Mouse (Mus musculus): ENCODE data around the gene Mrgprh.

Mrgprh gene

DNA sequence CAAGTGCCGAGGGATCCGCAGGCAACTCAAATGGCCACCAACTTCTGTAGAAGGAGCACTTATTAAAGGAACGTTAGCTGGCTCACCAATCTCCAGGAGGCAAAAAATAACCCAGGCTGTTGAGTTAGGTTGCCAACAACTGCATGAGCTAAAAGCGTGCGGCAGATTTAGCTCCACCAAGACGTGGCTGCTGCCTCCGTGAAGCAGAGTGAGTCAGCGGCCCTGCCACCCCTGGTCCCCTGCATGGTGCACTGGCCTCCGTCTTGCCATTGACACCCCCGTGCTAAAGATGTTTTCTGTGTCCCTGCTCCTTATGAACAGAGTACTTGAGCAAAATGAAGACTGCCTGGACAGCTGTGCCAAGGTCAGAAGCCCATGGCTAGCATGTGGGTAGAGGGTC lies 9.0 kb upstream of the Mrgprh start:
- in situ Hi-C loops (cut with MboI, MseI): no loop called here

DNA sequence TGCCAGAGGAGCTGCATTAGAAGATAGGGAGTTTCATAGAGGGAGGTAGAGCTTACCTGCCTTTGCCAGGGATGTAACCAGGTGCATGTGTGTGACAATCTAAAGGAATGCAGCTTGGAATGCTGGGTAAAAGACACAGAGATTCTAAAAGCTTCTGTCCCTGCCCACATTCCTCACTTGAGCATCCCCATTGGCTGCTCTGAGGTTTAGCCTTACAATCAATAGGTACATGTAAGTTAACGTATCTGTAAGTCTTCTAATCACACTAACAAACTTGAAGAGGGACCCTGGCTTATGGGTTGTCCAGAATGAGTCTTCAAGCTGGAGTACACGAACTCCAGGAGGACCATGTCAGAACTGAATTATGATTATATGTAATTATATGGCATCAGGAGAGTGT lies 7.8 kb upstream of the Mrgprh start, which contains the start of gene Mas1:
Mas1 (minus strand) TSS at position 101 of the 400 bp plus-strand sequence.
- in situ Hi-C loops (cut with MboI, MseI): no loop called here

- in situ Hi-C loops (cut with MboI, MseI): no loop called here
Measured at GRCm38 (mm10) chr17:12868640-12869039, 7.2 kb upstream of the Mrgprh start.

DNA sequence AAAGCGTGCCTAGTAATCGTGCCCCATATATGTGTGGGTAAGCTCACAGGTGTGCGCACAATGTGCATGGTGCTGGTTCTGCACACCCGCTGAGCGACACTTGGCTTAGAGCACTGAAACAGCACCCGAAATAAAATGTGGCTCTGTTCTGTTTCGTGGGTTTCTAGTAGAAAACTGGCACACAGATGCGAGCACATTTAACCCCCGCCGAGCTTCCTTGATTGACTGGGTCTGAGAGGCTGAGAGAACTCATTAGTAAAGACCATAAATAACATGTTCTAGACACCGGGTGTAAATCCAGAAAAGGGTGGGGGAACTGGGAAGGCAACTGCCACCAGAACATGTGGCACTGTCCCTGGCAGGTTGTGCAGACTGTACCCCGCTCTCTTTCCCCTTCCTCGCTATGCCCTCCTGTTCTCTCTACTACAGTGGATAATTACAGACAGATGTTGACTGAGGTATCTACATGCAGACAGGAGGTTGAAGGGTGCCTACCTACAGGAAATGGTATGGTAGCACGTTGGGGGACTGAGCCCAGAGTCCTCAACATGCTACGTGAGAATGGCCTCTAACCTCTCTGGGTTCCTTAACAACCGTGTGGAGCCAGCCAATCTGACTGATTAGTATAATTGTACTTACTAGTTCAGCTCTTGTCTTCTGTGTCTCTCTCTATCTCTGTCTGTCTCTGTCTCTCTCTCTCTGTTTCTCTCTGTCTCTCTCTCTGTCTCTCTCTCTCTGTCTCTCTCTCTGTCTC lies 3.4 kb upstream of the Mrgprh start:
- in situ Hi-C loops (cut with MboI, MseI): no loop called here

GRCm38 (mm10) chr17:12880178-12880577 lies 4.3 kb downstream of the Mrgprh start:
- in situ Hi-C loops (cut with MboI, MseI): loop anchor here (10.0 to 25.0 kb wide), 3 partner anchors 282 to 1895 kb away; no protein-coding TSS in a partner anchor

GRCm38 (mm10) chr17:12881216-12881615 lies 5.4 kb downstream of the Mrgprh start:
- in situ Hi-C loops (cut with MboI, MseI): loop anchor here (10.0 to 25.0 kb wide), 3 partner anchors 281 to 1894 kb away; no protein-coding TSS in a partner anchor

DNA sequence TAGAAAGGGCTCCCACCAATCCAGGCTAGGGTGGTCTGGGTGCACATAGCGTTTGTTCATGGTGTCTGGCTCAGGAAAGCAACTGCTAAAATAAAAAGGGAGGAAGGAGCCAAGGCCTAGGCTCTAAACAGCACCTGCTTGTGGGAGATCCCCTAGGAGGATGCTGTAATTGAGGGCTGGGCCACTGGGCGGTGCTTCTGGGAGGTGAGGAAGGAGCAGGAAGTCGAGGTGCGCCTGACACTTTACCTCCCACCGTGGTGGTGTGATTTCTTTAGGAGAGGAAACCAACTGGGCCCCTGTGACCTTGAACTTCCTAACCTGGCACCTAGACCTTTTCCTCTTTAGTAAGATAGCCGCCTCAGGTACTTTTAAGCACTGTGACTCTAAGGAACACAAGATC lies 10.8 kb downstream of the Mrgprh start:
- in situ Hi-C loops (cut with MboI, MseI): loop anchor here (10.0 to 25.0 kb wide), 3 partner anchors 276 to 1888 kb away; no protein-coding TSS in a partner anchor

- in situ Hi-C loops (cut with MboI, MseI): loop anchor here (10.0 to 25.0 kb wide), 3 partner anchors 275 to 1888 kb away; no protein-coding TSS in a partner anchor
Measured at GRCm38 (mm10) chr17:12887021-12887775, 11.4 kb downstream of the Mrgprh start.

GRCm38 (mm10) chr17:12891054-12891453 lies 15.2 kb downstream of the Mrgprh start:
- in situ Hi-C loops (cut with MboI, MseI): loop anchor here (25.0 kb wide), 2 partner anchors 271 to 796 kb away; no protein-coding TSS in a partner anchor

DNA sequence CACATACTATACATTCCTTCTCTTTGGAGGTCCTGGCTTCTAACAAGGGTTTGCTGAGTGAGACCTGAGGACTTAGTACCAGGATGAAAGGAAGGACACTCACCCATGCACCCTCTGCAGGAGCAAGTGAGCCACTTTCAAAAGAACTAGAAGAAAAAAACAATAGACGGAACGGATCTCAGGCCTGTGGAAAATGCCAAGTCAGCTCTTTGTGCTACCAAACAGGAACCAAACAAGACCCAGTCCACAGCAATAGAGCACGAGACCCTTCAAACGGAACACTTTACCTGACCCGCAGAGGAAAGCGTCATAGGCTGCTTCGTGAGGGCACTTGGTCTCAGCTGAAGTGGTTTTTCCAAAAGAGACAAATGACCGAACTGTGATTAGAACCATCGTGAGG lies 16.2 kb downstream of the Mrgprh start:
- in situ Hi-C loops (cut with MboI, MseI): loop anchor here (25.0 kb wide), 2 partner anchors 270 to 795 kb away; no protein-coding TSS in a partner anchor

DNA sequence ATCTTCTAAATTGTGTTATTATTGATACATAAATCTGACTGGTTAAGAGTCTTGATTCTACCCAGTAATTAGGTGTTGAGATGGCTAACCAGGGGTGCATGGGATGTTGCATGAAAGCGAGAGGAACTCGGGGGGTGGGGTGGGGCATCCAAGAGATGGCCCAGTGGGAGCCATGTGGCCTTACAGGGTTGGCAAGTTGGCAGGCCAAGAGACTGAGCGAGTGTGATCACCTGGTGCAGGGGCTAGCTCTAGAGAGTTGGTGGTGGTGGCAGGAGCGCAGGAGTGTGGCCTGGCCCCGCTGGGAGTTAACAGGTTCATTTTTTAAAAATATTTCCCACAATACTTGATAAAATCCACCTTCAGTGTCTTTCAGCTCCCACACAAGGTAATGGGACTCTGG lies 21.8 kb downstream of the Mrgprh start:
- in situ Hi-C loops (cut with MboI, MseI): loop anchor here (25.0 kb wide), 2 partner anchors 265 to 790 kb away; no protein-coding TSS in a partner anchor

DNA sequence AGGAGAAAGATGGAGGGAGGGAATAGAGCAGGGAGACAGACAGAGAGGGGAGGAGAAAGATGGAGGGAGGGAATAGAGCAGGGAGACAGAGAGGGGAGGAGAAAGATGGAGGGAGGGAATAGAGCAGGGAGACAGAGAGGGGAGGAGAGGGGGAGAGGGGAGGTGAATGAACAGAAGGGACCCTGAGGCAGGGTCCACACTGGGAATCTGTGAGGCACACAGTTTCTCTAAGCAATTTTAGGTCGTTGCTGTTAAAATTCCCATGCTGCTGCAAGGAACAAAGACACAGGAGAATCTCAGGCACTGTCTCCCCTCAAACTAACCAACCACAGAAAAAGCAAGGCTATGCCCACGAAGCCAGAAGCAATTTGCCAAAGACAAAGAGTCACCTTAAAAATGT lies 22.8 kb downstream of the Mrgprh start:
- in situ Hi-C loops (cut with MboI, MseI): loop anchor here (25.0 kb wide), 2 partner anchors 264 to 789 kb away; no protein-coding TSS in a partner anchor

DNA sequence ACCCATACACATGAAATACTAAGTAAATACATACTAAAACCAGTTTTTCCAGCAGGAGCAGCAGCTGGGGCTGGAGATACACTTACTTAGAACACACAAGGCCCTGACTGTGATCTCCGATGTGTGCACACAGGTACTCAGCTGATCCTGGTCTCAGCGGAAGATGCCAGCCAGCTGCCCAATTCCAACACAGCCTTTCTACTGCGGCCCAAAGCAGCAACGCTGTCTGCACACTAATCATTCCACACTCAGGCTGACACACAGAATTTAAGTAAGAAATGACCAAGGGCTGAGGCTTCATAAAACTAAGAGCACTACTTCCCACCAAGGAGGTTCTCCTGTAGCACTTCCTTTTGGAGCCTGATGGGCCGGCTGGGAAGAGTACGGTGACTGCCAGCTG lies 26.5 kb downstream of the Mrgprh start:
- in situ Hi-C loops (cut with MboI, MseI): no loop called here

- in situ Hi-C loops (cut with MboI, MseI): no loop called here
Measured at GRCm38 (mm10) chr17:12903372-12904333, 27.8 kb downstream of the Mrgprh start.

GRCm38 (mm10) chr17:12904349-12904748 lies 28.5 kb downstream of the Mrgprh start:
- in situ Hi-C loops (cut with MboI, MseI): no loop called here

DNA sequence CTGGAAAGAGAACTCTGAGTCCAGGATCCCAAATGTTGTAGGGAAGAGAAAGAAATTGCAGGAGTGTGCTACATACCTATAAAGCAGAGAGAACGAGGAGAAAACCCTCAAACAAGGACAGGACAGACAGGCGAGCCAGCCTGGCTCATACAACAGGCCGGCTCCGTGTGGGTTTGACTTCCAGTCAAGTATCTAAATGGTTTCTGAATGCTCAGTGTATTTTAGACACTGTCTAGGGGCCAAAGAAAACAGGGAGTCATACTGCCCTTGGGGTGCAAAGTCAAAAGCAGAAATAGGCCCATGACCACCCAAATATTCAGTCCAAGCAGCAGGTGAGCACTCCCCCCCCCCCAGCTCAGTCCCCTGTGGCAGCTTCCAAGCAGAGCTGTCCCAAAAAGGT lies 30.0 kb downstream of the Mrgprh start:
- in situ Hi-C loops (cut with MboI, MseI): no loop called here

GRCm38 (mm10) chr17:12906436-12906835 lies 30.6 kb downstream of the Mrgprh start:
- in situ Hi-C loops (cut with MboI, MseI): no loop called here

DNA sequence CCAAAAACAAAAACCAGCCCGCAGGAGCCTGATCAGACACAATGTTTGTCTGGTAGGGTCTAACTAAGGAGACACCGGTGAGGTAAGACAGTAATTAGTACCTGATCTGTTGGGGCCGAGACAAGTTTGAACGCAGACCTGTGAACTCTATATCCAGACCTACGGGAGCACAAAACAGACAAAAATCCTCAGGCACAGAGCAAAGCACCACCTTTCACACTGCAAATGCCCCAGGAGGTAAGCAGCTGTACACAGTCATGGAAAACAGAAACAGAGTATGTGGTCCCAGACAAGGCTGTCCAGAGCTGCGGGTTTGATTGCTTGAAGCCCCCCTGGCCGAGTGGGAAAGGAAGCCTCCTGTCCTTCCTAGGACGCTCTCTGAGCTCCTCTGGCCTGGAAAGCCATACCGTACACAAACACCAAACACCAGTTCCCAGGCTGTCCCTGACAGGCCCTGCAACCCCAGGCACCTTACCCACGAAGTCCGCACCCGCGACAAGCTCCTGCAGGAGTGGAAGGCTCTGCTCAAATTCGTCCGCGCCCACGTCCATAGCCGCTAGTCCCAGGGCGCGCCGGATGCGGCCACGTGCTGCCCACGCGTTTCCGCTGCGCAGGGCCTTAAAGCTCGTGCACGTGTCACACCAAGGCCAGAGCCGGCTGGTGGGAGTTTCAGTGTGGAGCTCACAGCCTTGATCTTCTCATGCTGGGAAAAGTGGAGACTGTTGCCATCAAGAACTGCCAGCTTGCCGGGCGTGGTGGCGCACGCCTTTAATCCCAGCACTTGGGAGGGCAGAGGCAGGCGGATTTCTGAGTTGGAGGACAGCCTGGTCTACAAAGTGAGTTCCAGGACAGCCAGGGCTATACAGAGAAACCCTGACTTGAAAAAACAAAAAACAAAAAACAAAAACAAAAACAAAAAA lies 33.8 kb downstream of the Mrgprh start, which contains the start of gene Pnldc1:
Pnldc1 (minus strand) TSS at position 870 of the 920 bp plus-strand sequence.
- in situ Hi-C loops (cut with MboI, MseI): no loop called here

DNA sequence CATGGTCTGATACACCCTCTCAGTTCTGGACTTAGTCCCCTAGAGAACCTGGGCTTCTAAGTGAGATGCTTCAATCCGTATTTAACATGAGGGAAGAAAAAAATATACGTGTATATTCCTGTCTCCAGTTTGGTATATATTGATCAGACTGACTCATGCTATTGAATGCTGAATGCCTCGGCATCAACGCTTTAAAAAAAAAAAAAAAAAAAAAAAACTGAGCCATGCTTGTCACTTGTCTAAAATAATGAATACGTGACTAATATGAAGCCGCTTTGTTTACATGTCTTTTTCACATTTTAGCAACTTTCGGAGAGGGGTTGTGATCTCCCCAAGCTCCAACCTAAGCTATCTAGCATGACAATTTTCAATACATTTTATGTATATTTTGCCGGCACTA lies 34.6 kb downstream of the Mrgprh start:
- in situ Hi-C loops (cut with MboI, MseI): no loop called here

- in situ Hi-C loops (cut with MboI, MseI): no loop called here
Measured at GRCm38 (mm10) chr17:12915488-12915880, 39.6 kb downstream of the Mrgprh start, which contains the start of gene Tcp1. Gene Tcp1, plus strand, starts transcription at chr17:12915701.
